Mouse (Mus musculus): ENCODE measurements at regions not wholly inside any gene's neighbourhood (a gene's known extent, or its start where the extent isn't known, plus 50 kb on each side); places are given as distances from the start of the nearest gene placed in this dataset.
"Not testable (repeated sequence)": the region's sequence is repeated elsewhere in the genome, so short reads cannot be mapped to it uniquely, and the experiment has no call there.

GRCm38 (mm10) chr13:35540433-35540832 is 119.2 kb upstream of the Cdyl start:
- Histone ChIP-seq H3K9me3 (ENCODE audit: control insufficient read depth, low read length) (no peaks in the 10 kb centered on the region), H3K4me3 (replicated peaks) (no peak overlapping the region), H3K36me3 (ENCODE audit: control insufficient read depth) (no peaks in the 10 kb centered on the region), H3K27me3 (ENCODE audit: control insufficient read depth) (no peaks in the 10 kb centered on the region), H3K4me1 (ENCODE audit: control insufficient read depth) (peaks cover 11% of the 10 kb centered on the region)
- no peak for TF ChIP-seq GATA1 (IDR thresholded peaks at IDR 0.05; ENCODE audit: low read length)
- TF ChIP-seq TAL1 (IDR thresholded peaks at IDR 0.05; ENCODE audit: low read length): no peak

GRCm38 (mm10) chr13:35541053-35541452 is 118.6 kb upstream of the Cdyl start:
- TF ChIP-seq TAL1 (IDR thresholded peaks at IDR 0.05; ENCODE audit: low read length) (no peak), GATA1 (IDR thresholded peaks at IDR 0.05; ENCODE audit: low read length) (no peak)
- Histone ChIP-seq H3K27me3 (ENCODE audit: control insufficient read depth) (no peaks in the 10 kb centered on the region), H3K9me3 (ENCODE audit: control insufficient read depth, low read length) (no peaks in the 10 kb centered on the region), H3K36me3 (ENCODE audit: control insufficient read depth) (no peaks in the 10 kb centered on the region), H3K4me1 (ENCODE audit: control insufficient read depth) (peaks cover 11% of the 10 kb centered on the region), H3K4me3 (replicated peaks) (no peak overlapping the region)

- H3K27me3 ChIP-seq (ENCODE audit: control insufficient read depth): no peaks in the 10 kb centered on the region
- TF ChIP-seq TAL1 (IDR thresholded peaks at IDR 0.05; ENCODE audit: low read length) (no peak), GATA1 (IDR thresholded peaks at IDR 0.05; ENCODE audit: low read length) (no peak)
- no peaks in the 10 kb centered on the region for H3K9me3 ChIP-seq (ENCODE audit: control insufficient read depth, low read length)
- no peaks in the 10 kb centered on the region for H3K36me3 ChIP-seq (ENCODE audit: control insufficient read depth)
- no peak overlapping the region for H3K4me3 ChIP-seq (replicated peaks)
- no peaks in the 10 kb centered on the region for H3K4me1 ChIP-seq (ENCODE audit: control insufficient read depth)
Observed at GRCm38 (mm10) chr13:35564006-35564405, 95.6 kb upstream of the Cdyl start.

- TF ChIP-seq GATA1 (IDR thresholded peaks at IDR 0.05; ENCODE audit: low read length) (no peak), TAL1 (IDR thresholded peaks at IDR 0.05; ENCODE audit: low read length) (no peak)
- H3K9me3 ChIP-seq (ENCODE audit: control insufficient read depth, low read length): no peaks in the 10 kb centered on the region
- no peaks in the 10 kb centered on the region for H3K36me3 ChIP-seq (ENCODE audit: control insufficient read depth)
- H3K4me1 ChIP-seq (ENCODE audit: control insufficient read depth): no peaks in the 10 kb centered on the region
- H3K4me3 ChIP-seq (replicated peaks): no peak overlapping the region
- no peaks in the 10 kb centered on the region for H3K27me3 ChIP-seq (ENCODE audit: control insufficient read depth)
Observed at GRCm38 (mm10) chr13:35581616-35582015, 78.0 kb upstream of the Cdyl start.

GRCm38 (mm10) chr13:35598003-35598402 is 61.6 kb upstream of the Cdyl start:
- TF ChIP-seq TAL1 (IDR thresholded peaks at IDR 0.05; ENCODE audit: low read length): no peak
- no peak for TF ChIP-seq GATA1 (IDR thresholded peaks at IDR 0.05; ENCODE audit: low read length)
- Histone ChIP-seq H3K9me3 (ENCODE audit: control insufficient read depth, low read length) (no peaks in the 10 kb centered on the region), H3K27me3 (ENCODE audit: control insufficient read depth) (no peaks in the 10 kb centered on the region), H3K36me3 (ENCODE audit: control insufficient read depth) (no peaks in the 10 kb centered on the region), H3K4me3 (replicated peaks) (no peak overlapping the region), H3K4me1 (ENCODE audit: control insufficient read depth) (no peaks in the 10 kb centered on the region)

- H3K4me1 ChIP-seq (ENCODE audit: control insufficient read depth): peaks cover 17% of the 10 kb centered on the region
- no peaks in the 10 kb centered on the region for H3K27me3 ChIP-seq (ENCODE audit: control insufficient read depth)
- H3K9me3 ChIP-seq (ENCODE audit: control insufficient read depth, low read length): peaks cover 2% of the 10 kb centered on the region; the same call in 1 of the 2 replicates
- TF ChIP-seq GATA1 (IDR thresholded peaks at IDR 0.05; ENCODE audit: low read length) (no peak), TAL1 (IDR thresholded peaks at IDR 0.05; ENCODE audit: low read length) (no peak)
- no peaks in the 10 kb centered on the region for H3K36me3 ChIP-seq (ENCODE audit: control insufficient read depth)
- no peak overlapping the region for H3K4me3 ChIP-seq (replicated peaks)
Observed at GRCm38 (mm10) chr13:35601560-35602135, 58.0 kb upstream of the Cdyl start.

GRCm38 (mm10) chr13:35603080-35603479 is 56.6 kb upstream of the Cdyl start:
- Histone ChIP-seq H3K4me1 (ENCODE audit: control insufficient read depth) (peaks cover 28% of the 10 kb centered on the region), H3K27me3 (ENCODE audit: control insufficient read depth) (no peaks in the 10 kb centered on the region), H3K4me3 (replicated peaks) (no peak overlapping the region), H3K9me3 (ENCODE audit: control insufficient read depth, low read length) (peaks cover 2% of the 10 kb centered on the region; the same call in 1 of the 2 replicates), H3K36me3 (ENCODE audit: control insufficient read depth) (no peaks in the 10 kb centered on the region)
- no peak for TF ChIP-seq TAL1 (IDR thresholded peaks at IDR 0.05; ENCODE audit: low read length)
- no peak for TF ChIP-seq GATA1 (IDR thresholded peaks at IDR 0.05; ENCODE audit: low read length)

GRCm38 (mm10) chr13:35604061-35604460 is 55.6 kb upstream of the Cdyl start:
- H3K36me3 ChIP-seq (ENCODE audit: control insufficient read depth): no peaks in the 10 kb centered on the region
- H3K4me3 ChIP-seq (replicated peaks): no peak overlapping the region
- H3K9me3 ChIP-seq (ENCODE audit: control insufficient read depth, low read length): peaks cover 2% of the 10 kb centered on the region; the same call in 1 of the 2 replicates
- TF ChIP-seq GATA1 (IDR thresholded peaks at IDR 0.05; ENCODE audit: low read length) (no peak), TAL1 (IDR thresholded peaks at IDR 0.05; ENCODE audit: low read length) (no peak)
- no peaks in the 10 kb centered on the region for H3K27me3 ChIP-seq (ENCODE audit: control insufficient read depth)
- H3K4me1 ChIP-seq (ENCODE audit: control insufficient read depth): peaks cover 35% of the 10 kb centered on the region

GRCm38 (mm10) chr13:35604765-35605164 is 54.9 kb upstream of the Cdyl start:
- Histone ChIP-seq H3K4me1 (ENCODE audit: control insufficient read depth) (peaks cover 38% of the 10 kb centered on the region), H3K27me3 (ENCODE audit: control insufficient read depth) (no peaks in the 10 kb centered on the region), H3K4me3 (replicated peaks) (no peak overlapping the region), H3K36me3 (ENCODE audit: control insufficient read depth) (no peaks in the 10 kb centered on the region), H3K9me3 (ENCODE audit: control insufficient read depth, low read length) (peaks cover 2% of the 10 kb centered on the region; the same call in 1 of the 2 replicates)
- TF ChIP-seq TAL1 (IDR thresholded peaks at IDR 0.05; ENCODE audit: low read length): no peak

GRCm38 (mm10) chr13:35606857-35607561 is 52.6 kb upstream of the Cdyl start:
- H3K9me3 ChIP-seq (ENCODE audit: control insufficient read depth, low read length); H3K36me3 ChIP-seq (ENCODE audit: control insufficient read depth); H3K4me3 ChIP-seq (replicated peaks); H3K27me3 ChIP-seq (ENCODE audit: control insufficient read depth): not testable (repeated sequence)
- peaks cover 55% of the 10 kb centered on the region for H3K4me1 ChIP-seq (ENCODE audit: control insufficient read depth)

Data from erythroblast, embryonic 14.5 days (primary cell).